Mouse (Mus musculus): ENCODE results near the gene Zan.

DNA sequence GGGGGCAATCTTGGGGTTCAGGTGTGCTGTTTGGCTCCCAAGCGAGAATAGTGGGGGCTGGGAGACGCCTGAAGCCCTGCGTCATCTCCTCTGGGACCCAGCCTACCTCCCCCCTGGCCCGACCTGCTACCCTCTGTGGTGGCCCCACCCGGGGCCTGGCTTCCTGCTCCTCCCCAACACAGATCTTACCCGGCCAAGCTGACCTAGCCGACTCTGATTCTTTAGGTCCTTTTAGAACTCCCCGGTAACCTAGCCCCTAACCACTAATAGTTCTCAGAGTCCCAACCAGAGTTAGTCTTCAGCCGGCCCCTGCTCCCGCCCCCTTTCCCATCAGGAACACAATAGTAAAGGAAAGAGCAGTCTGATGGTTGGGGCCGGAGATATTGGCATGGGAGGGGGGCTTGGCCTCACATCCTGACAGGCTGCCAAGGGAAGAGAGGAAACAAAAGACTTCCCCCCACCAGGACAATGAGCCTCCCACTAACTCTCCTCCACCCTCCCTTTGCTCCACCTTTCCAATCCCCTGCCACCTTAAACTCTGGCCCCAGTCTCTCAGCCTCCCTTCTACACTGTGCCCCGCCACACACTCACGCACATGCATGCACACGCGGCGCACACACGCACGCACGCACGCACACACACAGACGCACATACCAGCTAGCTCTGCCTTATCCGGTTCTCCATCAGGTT, 137.4 kb downstream of the Zan start:
- TF ChIP-seq CTCF (conservative IDR thresholded peaks at IDR 0.05 in 1 of 2, IDR thresholded peaks at IDR 0.05 in 1 of 2; ENCODE audit: low read depth in 2 of 2, low read length in 2 of 2) = no peak
- TF ChIP-seq TCF12 (IDR thresholded peaks at IDR 0.05; ENCODE audit: low read depth, low read length) = no peak
- no peak for TF ChIP-seq MAZ (IDR thresholded peaks at IDR 0.05; ENCODE audit: low read depth, low read length)
- TF ChIP-seq USF1 (IDR thresholded peaks at IDR 0.05; ENCODE audit: low read depth, low read length) = no peak
- no peak for TF ChIP-seq MEF2A (IDR thresholded peaks at IDR 0.05; ENCODE audit: borderline replicate concordance, low read depth, low read length)
- TF ChIP-seq GABPA (IDR thresholded peaks at IDR 0.05; ENCODE audit: insufficient replicate concordance, low read depth, low read length) = no peak

Data from CH12.LX (cell line).